Mouse (Mus musculus) liver, embryonic 14 days (tissue): ENCODE measurements around the gene Sufu. TPM values are rescaled to one million over a fixed set of nuclear protein-coding genes. Genes with fewer than 3 reads are reported as not detected.

ENCODE experiments used
- polyA plus RNA-seq: library from polyadenylated mRNA; depleted of rRNA; stranded (reverse); fragments of >200 nt; gene quantifications from 2 replicates; pipeline ENCODE4 v1.2.3, GENCODE M21; 2012; rRNA removed

Sufu gene
- 3.0 and 3.3 TPM in 2 replicates for polyA plus RNA-seq

GRCm38 (mm10) chr19:46396686-46397435 lies at the start of gene Sufu:
Gene Sufu (plus strand): TSS chr19:46396896.

GRCm38 (mm10) chr19:46350168-46350932 lies 46.3 kb upstream of the Sufu start, which contains the start of gene 2310034G01Rik:
Gene 2310034G01Rik (minus strand): TSS chr19:46350302.

GRCm38 (mm10) chr19:46395109-46396009 lies 1.3 kb upstream of the Sufu start, which contains the start of gene Actr1a:
Gene Actr1a (minus strand): TSS chr19:46395748.

DNA sequence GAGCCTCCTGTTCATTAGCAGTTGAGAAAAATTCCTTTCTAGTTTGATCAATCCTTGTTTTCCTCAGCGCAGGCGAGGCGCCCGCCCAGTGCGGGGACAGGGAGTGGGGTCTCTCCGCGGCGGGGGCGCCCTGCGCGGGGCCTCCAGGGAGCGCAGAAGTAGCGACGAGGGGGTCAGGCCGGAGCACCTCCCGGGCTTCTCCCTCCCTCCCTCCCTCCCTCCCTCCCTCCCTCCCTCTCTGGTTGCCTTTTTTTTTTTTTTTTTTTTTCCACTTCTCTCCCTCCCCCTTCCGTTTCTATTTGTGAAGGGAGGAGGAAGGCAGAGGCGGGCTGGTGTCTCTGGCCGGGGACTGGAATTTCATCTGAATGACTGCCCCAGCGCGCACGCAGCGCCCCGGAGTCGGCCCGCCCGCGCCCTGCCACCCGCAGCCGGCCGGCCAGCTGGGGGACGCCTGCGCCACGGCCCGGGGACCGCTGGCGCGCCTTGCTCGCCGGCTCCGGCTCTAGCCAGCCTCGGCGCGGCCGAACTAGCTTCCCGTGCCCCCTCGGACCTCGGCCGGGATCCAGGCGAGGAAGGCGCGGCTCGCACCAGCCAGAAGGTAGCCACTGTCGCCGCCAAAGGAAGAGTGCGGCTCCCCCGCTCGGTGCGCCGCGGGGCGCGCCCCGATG lies 104.8 kb downstream of the Sufu start, which contains the start of gene Trim8:
Trim8 (plus strand) TSS at position 302 of the 668 bp plus-strand sequence.

Other genes with a start within 250 kb of the Sufu start
- gene Pitx3, start 248.6 kb upstream of the Sufu start, polyA plus RNA-seq: 0.01 and 0.14 TPM in 2 replicates
- gene Gbf1, start 244.4 kb upstream of the Sufu start, polyA plus RNA-seq: 13.8 and 15.3 TPM in 2 replicates
- gene Nfkb2, start 92.6 kb upstream of the Sufu start, polyA plus RNA-seq: 4.4 TPM in 2 replicates
- gene Psd, start 69.7 kb upstream of the Sufu start, polyA plus RNA-seq: 5.4 TPM in 2 replicates
- gene Fbxl15, start 68.7 kb upstream of the Sufu start, polyA plus RNA-seq: 5.7 and 6.2 TPM in 2 replicates
- gene Cuedc2, start 58.2 kb upstream of the Sufu start, polyA plus RNA-seq: 46.0 and 54.8 TPM in 2 replicates
- gene Mfsd13a, start 55.8 kb upstream of the Sufu start, polyA plus RNA-seq: 7.3 and 10.8 TPM in 2 replicates
- gene 2310034G01Rik, start 46.6 kb upstream of the Sufu start, polyA plus RNA-seq: 0.21 and 0.23 TPM in 2 replicates
- gene Actr1a, start 1.1 kb upstream of the Sufu start, polyA plus RNA-seq: 25.2 and 30.4 TPM in 2 replicates
- 6.4 and 7.7 TPM in 2 replicates for gene Trim8, start 104.8 kb downstream of the Sufu start, polyA plus RNA-seq
- 28.6 and 30.0 TPM in 2 replicates for gene Arl3, start 176.3 kb downstream of the Sufu start, polyA plus RNA-seq
- 5.9 and 8.3 TPM in 2 replicates for gene Sfxn2, start 176.5 kb downstream of the Sufu start, polyA plus RNA-seq
- gene Wbp1l, start 202.2 kb downstream of the Sufu start, polyA plus RNA-seq: 10.1 and 10.7 TPM in 2 replicates